Mouse (Mus musculus) cortical plate, adult 2 months (tissue): ENCODE data around the gene Tead1.

Source experiments
- CTCF ChIP-seq: fragments of 200-500 bp; IDR thresholded peaks from 2 replicates; pipeline ENCODE4 v1.5.1; 2011; ENCODE audit warnings: mild to moderate bottlenecking, control low read depth, low read length; ENCODE audit not compliant: insufficient read depth; ENCODE audit errors: extremely low read depth
- POLR2A ChIP-seq: fragments of 200-500 bp; IDR thresholded peaks from 2 replicates; pipeline ENCODE4 v1.6.1; 2011; ENCODE audit warnings: mild to moderate bottlenecking, low read length, control low read depth; ENCODE audit not compliant: insufficient read depth; ENCODE audit errors: extremely low read depth

DNA sequence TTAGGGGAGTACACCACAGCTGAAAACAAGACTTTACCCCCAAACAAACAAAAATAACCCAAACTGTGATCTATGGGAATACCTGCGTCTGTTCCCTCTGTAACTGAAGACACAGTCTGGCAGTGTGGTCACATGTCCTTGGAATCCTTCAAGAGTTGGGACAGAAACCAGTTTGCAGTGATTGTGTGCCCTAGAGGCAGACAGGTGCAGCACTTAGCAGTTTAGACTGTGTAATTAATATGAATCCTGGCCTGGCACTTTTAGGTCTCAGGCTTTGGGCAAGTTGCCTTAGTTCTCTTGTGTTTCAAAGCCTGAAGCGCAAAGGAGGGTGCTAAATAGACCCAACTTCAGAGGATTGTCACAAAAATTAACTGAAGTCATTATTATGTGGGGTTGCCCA lies 83.8 kb downstream of the Tead1 start:
- TF ChIP-seq CTCF, result no peak
- TF ChIP-seq POLR2A, result no peak
